Mouse (Mus musculus) telencephalon, adult 2 months (tissue): ENCODE results near the gene Mfn1.
A peak's percentile ranks its signal among the peaks of the same experiment; 100 is the strongest.

Experiments used
- DNase-seq: peaks from one replicate; pipeline ENCODE4 v3.0.0-alpha.2; 2011; ENCODE audit warnings: low read depth, low spot score

The Mfn1 gene

GRCm38 (mm10) chr3:32529303-32529898, at the start of gene Mfn1:
TSS of gene Mfn1 (plus strand) at chr3:32529465.
- peak; percentile 91 for DNase-seq

GRCm38 (mm10) chr3:32479961-32480360, 49.3 kb upstream of the Mfn1 start:
- DNase-seq = no peak

- no peak for DNase-seq
Measured at GRCm38 (mm10) chr3:32483035-32483434, 46.2 kb upstream of the Mfn1 start.

- no peak for DNase-seq
Measured at GRCm38 (mm10) chr3:32486543-32486942, 42.7 kb upstream of the Mfn1 start.

GRCm38 (mm10) chr3:32488172-32488571, 41.1 kb upstream of the Mfn1 start:
- DNase-seq = no peak

GRCm38 (mm10) chr3:32490076-32490927, 39.0 kb upstream of the Mfn1 start:
- no peak for DNase-seq

GRCm38 (mm10) chr3:32490928-32491315, 38.3 kb upstream of the Mfn1 start:
- no peak for DNase-seq

- DNase-seq = no peak
Measured at GRCm38 (mm10) chr3:32492097-32493090, 36.9 kb upstream of the Mfn1 start, which contains the start of gene Kcnmb3. TSS of gene Kcnmb3 (minus strand) at chr3:32492231.

GRCm38 (mm10) chr3:32494387-32495087, 34.7 kb upstream of the Mfn1 start:
- DNase-seq = no peak

- DNase-seq = no peak
Measured at GRCm38 (mm10) chr3:32495088-32495770, 34.0 kb upstream of the Mfn1 start.

- no peak for DNase-seq
Measured at GRCm38 (mm10) chr3:32495856-32496710, 33.2 kb upstream of the Mfn1 start.

- no peak for DNase-seq
Measured at GRCm38 (mm10) chr3:32496711-32497070, 32.6 kb upstream of the Mfn1 start.

GRCm38 (mm10) chr3:32500346-32500745, 28.9 kb upstream of the Mfn1 start:
- DNase-seq = no peak

- DNase-seq = no peak
Measured at GRCm38 (mm10) chr3:32505841-32506240, 23.4 kb upstream of the Mfn1 start.

GRCm38 (mm10) chr3:32506366-32507225, 22.7 kb upstream of the Mfn1 start:
- no peak for DNase-seq

GRCm38 (mm10) chr3:32508666-32509324, 20.5 kb upstream of the Mfn1 start:
- DNase-seq = peak; percentile 58

GRCm38 (mm10) chr3:32509496-32510374, 19.5 kb upstream of the Mfn1 start, which contains the start of gene Zfp639:
TSS of gene Zfp639 (plus strand) at chr3:32510259.
- DNase-seq = peak; percentile 28
